ENCODE assay signal across 18 mouse cellular contexts in genomic region chr11:88240275-88240674, GRCm38 (mm10). TPM values are rescaled to one million over a fixed set of nuclear protein-coding genes. Genes with fewer than 3 reads are reported as not detected.
DNase-seq lines count a peak whose midpoint lies in the region; ATAC-seq and TF ChIP-seq lines count a peak whose summit lies in the region.
"Had no signal": no experiment of that assay in that cellular context is flagged by ENCODE, and none has a peak within 500 bp of the region (broad histone marks: within the 10 kb centered on the region; RNA-seq: fewer than 3 reads in every experiment).

No protein-coding gene starts in this region.

- DNase-seq in hindbrain, embryonic 10.5 days (ENCODE audit: low spot score), result peak; percentile 52
- DNase-seq in hindbrain, postnatal 0 days (ENCODE audit: low spot score), result no peak
- no peak for DNase-seq in embryonic facial prominence, embryonic 14.5 days (ENCODE audit: low spot score)
- no peak for DNase-seq in limb, embryonic 10.5 days (ENCODE audit: low spot score)
- no peak for DNase-seq in right cerebral cortex, postnatal 14 days
- no peak for DNase-seq in left cerebral cortex, postnatal 25 days (ENCODE audit: low spot score in 2 of 2)
- DNase-seq: cerebellum, adult 9-11 months; heart, adult 18-20 months; kidney, adult 9 months; lung, adult 2 months had no signal

- no peaks in the 10 kb centered on the region for H3K36me3 ChIP-seq in hindbrain, embryonic 10.5 days
- no peaks in the 10 kb centered on the region for H3K36me3 ChIP-seq in hindbrain, postnatal 0 days (ENCODE audit: insufficient read depth, low read length)
- H3K36me3 ChIP-seq in embryonic facial prominence, embryonic 14.5 days (ENCODE audit: control insufficient read depth, insufficient read depth, low read length), result no peaks in the 10 kb centered on the region
- H3K36me3 ChIP-seq in limb, embryonic 10.5 days, result no peaks in the 10 kb centered on the region
- H3K36me3 ChIP-seq in neural tube, embryonic 12.5 days, result no peaks in the 10 kb centered on the region
- H3K36me3 ChIP-seq: embryonic facial prominence, embryonic 15.5 days; limb, embryonic 15.5 days had no signal

- H3K4me2 ChIP-seq in hindbrain, postnatal 0 days (ENCODE audit: low read depth, low read length), result no peak overlapping the region
- no peak overlapping the region for H3K4me2 ChIP-seq in embryonic facial prominence, embryonic 14.5 days (ENCODE audit: low read depth, low read length)
- peak overlapping the region; percentile 28; the same call in 1 of the 2 replicates for H3K4me2 ChIP-seq in neural tube, embryonic 12.5 days (replicated peaks)
- H3K4me2 ChIP-seq: embryonic facial prominence, embryonic 15.5 days; limb, embryonic 15.5 days had no signal

- 61% methylated on average over 10 of the region's 10 CpGs for WGBS in hindbrain, embryonic 10.5 days
- 48% methylated on average over 10 of the region's 10 CpGs for WGBS in hindbrain, postnatal 0 days
- WGBS in embryonic facial prominence, embryonic 14.5 days, result 78% methylated on average over 10 of the region's 10 CpGs
- 78% methylated on average over 10 of the region's 10 CpGs for WGBS in limb, embryonic 10.5 days
- 40% methylated on average over 10 of the region's 10 CpGs for WGBS in neural tube, embryonic 12.5 days

- ATAC-seq in hindbrain, postnatal 0 days, result no peak
- ATAC-seq in embryonic facial prominence, embryonic 14.5 days (ENCODE audit: low read depth), result no peak
- ATAC-seq in neural tube, embryonic 12.5 days (ENCODE audit: low FRiP score, low read depth), result peak; percentile 19; the same call in 1 of the 2 replicates

- peak overlapping the region; percentile 91 for H3K27ac ChIP-seq in hindbrain, embryonic 10.5 days
- H3K27ac ChIP-seq in hindbrain, postnatal 0 days, result no peak overlapping the region
- 0 out of 2 replicates have a peak overlapping the region, but pooled peaks have one; percentile 13 for H3K27ac ChIP-seq in embryonic facial prominence, embryonic 14.5 days (replicated peaks; ENCODE audit: low read depth, low read length)
- H3K27ac ChIP-seq in limb, embryonic 10.5 days, result peak overlapping the region; percentile 92
- peak overlapping the region; percentile 66 for H3K27ac ChIP-seq in neural tube, embryonic 12.5 days
- H3K27ac ChIP-seq: embryonic facial prominence, embryonic 15.5 days had no signal

- 0 out of 2 replicates have a peak overlapping the region, but pooled peaks have one; percentile 21 for H3K4me3 ChIP-seq in hindbrain, embryonic 10.5 days
- no peak overlapping the region for H3K4me3 ChIP-seq in hindbrain, postnatal 0 days (ENCODE audit: low read length)
- no peak overlapping the region for H3K4me3 ChIP-seq in embryonic facial prominence, embryonic 14.5 days (ENCODE audit: low read depth, low read length)
- H3K4me3 ChIP-seq in limb, embryonic 10.5 days, result peak overlapping the region; percentile 22; the same call in 1 of the 2 replicates
- no peak overlapping the region for H3K4me3 ChIP-seq in neural tube, embryonic 12.5 days
- H3K4me3 ChIP-seq: embryonic facial prominence, embryonic 15.5 days; limb, embryonic 15.5 days had no signal

- H3K9me3 ChIP-seq in hindbrain, embryonic 10.5 days, result no peaks in the 10 kb centered on the region
- H3K9me3 ChIP-seq in hindbrain, postnatal 0 days (ENCODE audit: low read length), result no peaks in the 10 kb centered on the region
- no peaks in the 10 kb centered on the region for H3K9me3 ChIP-seq in embryonic facial prominence, embryonic 14.5 days (ENCODE audit: control insufficient read depth, low read length)
- H3K9me3 ChIP-seq in limb, embryonic 10.5 days (replicated peaks), result no peaks in the 10 kb centered on the region
- no peaks in the 10 kb centered on the region for H3K9me3 ChIP-seq in neural tube, embryonic 12.5 days
- H3K9me3 ChIP-seq: embryonic facial prominence, embryonic 15.5 days; limb, embryonic 15.5 days had no signal

- intact Hi-C loops in left cerebral cortex, postnatal 25 days (cut with DNase I), result no loop called here

- no peaks in the 10 kb centered on the region for H3K27me3 ChIP-seq in hindbrain, embryonic 10.5 days (ENCODE audit: insufficient read depth, poor library complexity, severe bottlenecking)
- H3K27me3 ChIP-seq in hindbrain, postnatal 0 days (ENCODE audit: insufficient read depth, low read length), result no peaks in the 10 kb centered on the region
- no peaks in the 10 kb centered on the region for H3K27me3 ChIP-seq in embryonic facial prominence, embryonic 14.5 days (replicated peaks; ENCODE audit: control insufficient read depth, insufficient read depth, low read length)
- no peaks in the 10 kb centered on the region for H3K27me3 ChIP-seq in limb, embryonic 10.5 days (ENCODE audit: low read depth, poor library complexity, severe bottlenecking)
- no peaks in the 10 kb centered on the region for H3K27me3 ChIP-seq in neural tube, embryonic 12.5 days (replicated peaks)
- H3K27me3 ChIP-seq: embryonic facial prominence, embryonic 15.5 days; limb, embryonic 15.5 days had no signal

- TF ChIP-seq CTCF in hindbrain, postnatal 0 days (IDR thresholded peaks at IDR 0.05; ENCODE audit: low read depth), result no peak

- peaks cover 69% of the 10 kb centered on the region for H3K4me1 ChIP-seq in hindbrain, embryonic 10.5 days (replicated peaks)
- peaks cover 6% of the 10 kb centered on the region for H3K4me1 ChIP-seq in hindbrain, postnatal 0 days (ENCODE audit: insufficient read depth, low read length)
- H3K4me1 ChIP-seq in embryonic facial prominence, embryonic 14.5 days (ENCODE audit: control insufficient read depth, insufficient read depth, low read length), result peaks cover 24% of the 10 kb centered on the region
- peaks cover 41% of the 10 kb centered on the region for H3K4me1 ChIP-seq in limb, embryonic 10.5 days
- peaks cover 55% of the 10 kb centered on the region for H3K4me1 ChIP-seq in neural tube, embryonic 12.5 days

- H3K9ac ChIP-seq in hindbrain, postnatal 0 days (replicated peaks; ENCODE audit: low read length), result no peak overlapping the region
- H3K9ac ChIP-seq in embryonic facial prominence, embryonic 14.5 days (ENCODE audit: low read depth, low read length), result no peak overlapping the region
- no peak overlapping the region for H3K9ac ChIP-seq in neural tube, embryonic 12.5 days
- H3K9ac ChIP-seq: embryonic facial prominence, embryonic 15.5 days; limb, embryonic 15.5 days had no signal

RNA-seq across cellular contexts. Expression of gene Mrps23, which starts 36.1 kb away (rescaled TPM):
- polyA plus RNA-seq in hindbrain, embryonic 10.5 days (2016; fragmentation: Nextera tagmentation; extraction: Ambion mirVana), result 72.2 and 74.1 TPM in 2 replicates
- 29.0 and 48.7 TPM in 2 replicates for total RNA-seq in hindbrain, postnatal 0 days (2014; rRNA removed)
- 66.4 and 67.1 TPM in 2 replicates for polyA plus RNA-seq in hindbrain, postnatal 0 days (2015; fragmentation: Nextera tagmentation; extraction: Ambion mirVana)
- polyA plus RNA-seq in embryonic facial prominence, embryonic 14.5 days (2014; fragmentation: Nextera tagmentation; extraction: Ambion mirVana), result 55.6 and 59.4 TPM in 2 replicates
- 57.9 and 68.1 TPM in 2 replicates for polyA plus RNA-seq in limb, embryonic 10.5 days (2016; fragmentation: Nextera tagmentation; extraction: Ambion mirVana)
- 70.1 and 71.6 TPM in 2 replicates for polyA plus RNA-seq in neural tube, embryonic 12.5 days (2016; fragmentation: Nextera tagmentation; extraction: Ambion mirVana)
- 10 to 100 TPM; 73.6 to 74.5 TPM for total RNA-seq in left cerebral cortex, postnatal 25 days (2021)

RNA-seq across cellular contexts. Expression of gene Ccdc182, which starts 53.6 kb away (rescaled TPM):
- 7.9 and 11.8 TPM in 2 replicates for polyA plus RNA-seq in hindbrain, embryonic 10.5 days (2016; fragmentation: Nextera tagmentation; extraction: Ambion mirVana)
- total RNA-seq in hindbrain, postnatal 0 days (2014; rRNA removed), result not detected in 2 replicates
- polyA plus RNA-seq in hindbrain, postnatal 0 days (2015; fragmentation: Nextera tagmentation; extraction: Ambion mirVana), result 0.15 TPM in 1 of 2 replicates, not detected in the other
- not detected in 2 replicates for polyA plus RNA-seq in embryonic facial prominence, embryonic 14.5 days (2014; fragmentation: Nextera tagmentation; extraction: Ambion mirVana)
- not detected in 2 replicates for polyA plus RNA-seq in limb, embryonic 10.5 days (2016; fragmentation: Nextera tagmentation; extraction: Ambion mirVana)
- polyA plus RNA-seq in neural tube, embryonic 12.5 days (2016; fragmentation: Nextera tagmentation; extraction: Ambion mirVana), result 11.4 and 14.5 TPM in 2 replicates
- total RNA-seq in left cerebral cortex, postnatal 25 days (2021), result not detected
- total RNA-seq: heart, adult 18-20 months; heart, postnatal 25 days; layer of hippocampus, postnatal 25 days; megakaryocyte, adult 5-6 weeks; neutrophil, adult 5-6 weeks had no signal
- polyA plus RNA-seq: embryonic facial prominence, embryonic 15.5 days; limb, embryonic 15.5 days; lung, adult 2 months; thymus, postnatal 0 days had no signal

Comparison
In these comparisons a context has a peak if more than half of its experiments do, and no peak if none do; other contexts are left out.
1. H3K4me3 ChIP-seq: peak in hindbrain, embryonic 10.5 days (single experiment) and limb, embryonic 10.5 days (single experiment); none in hindbrain, postnatal 0 days (single experiment), embryonic facial prominence, embryonic 14.5 days (single experiment) and neural tube, embryonic 12.5 days (single experiment).